Mouse (Mus musculus) effector memory CD4-positive, alpha-beta T cell, adult 7 months (primary cell): ENCODE results near the gene Smlr1. TPM values are rescaled to one million over a fixed set of nuclear protein-coding genes. Genes with fewer than 3 reads are reported as not detected.

Source experiments
- polyA plus RNA-seq: library from polyadenylated mRNA; unstranded; fragments of 100-300 nt; shearing (Covaris generic); gene quantifications from one replicate; pipeline ENCODE4 v1.2.1, GENCODE M21; 2017

Smlr1 gene
- polyA plus RNA-seq, result not detected

DNA sequence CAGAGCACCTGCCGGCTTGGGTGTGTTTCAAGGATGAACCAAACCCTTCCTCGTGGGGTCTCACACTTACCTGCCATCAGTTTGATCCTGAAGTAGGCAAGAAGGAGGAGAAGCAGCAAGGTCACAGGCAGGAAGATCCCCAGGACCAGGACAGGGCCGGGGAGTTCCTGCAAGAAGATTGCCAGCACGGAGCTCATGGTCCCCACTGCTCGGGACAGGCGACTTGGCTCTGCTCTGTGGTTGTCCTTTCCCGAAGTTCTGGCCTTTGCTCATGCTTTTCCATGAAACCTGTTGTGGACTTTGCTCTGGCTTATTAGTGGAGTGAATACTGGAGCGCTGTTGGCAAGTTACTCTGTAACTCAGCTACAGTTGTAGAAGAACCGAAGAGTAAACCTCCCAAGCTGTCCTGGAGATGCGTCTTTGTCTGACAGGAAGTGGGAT lies at the start of gene Smlr1:
Gene Smlr1 (minus strand): TSS at position 377 of the 441 bp plus-strand sequence.

Other genes starting within 250 kb of the Smlr1 start
- gene Akap7, start 228.4 kb downstream of the Smlr1 start, polyA plus RNA-seq, result 0.30 TPM
- gene Epb41l2, start 176.5 kb downstream of the Smlr1 start, polyA plus RNA-seq, result 16.2 TPM